Mouse (Mus musculus) thymus, postnatal 4 days (tissue): ENCODE results near the gene Drd3.

Source experiments
- DNase-seq: peaks from one replicate; pipeline ENCODE4 v3.0.0; 2021

The Drd3 gene

DNA sequence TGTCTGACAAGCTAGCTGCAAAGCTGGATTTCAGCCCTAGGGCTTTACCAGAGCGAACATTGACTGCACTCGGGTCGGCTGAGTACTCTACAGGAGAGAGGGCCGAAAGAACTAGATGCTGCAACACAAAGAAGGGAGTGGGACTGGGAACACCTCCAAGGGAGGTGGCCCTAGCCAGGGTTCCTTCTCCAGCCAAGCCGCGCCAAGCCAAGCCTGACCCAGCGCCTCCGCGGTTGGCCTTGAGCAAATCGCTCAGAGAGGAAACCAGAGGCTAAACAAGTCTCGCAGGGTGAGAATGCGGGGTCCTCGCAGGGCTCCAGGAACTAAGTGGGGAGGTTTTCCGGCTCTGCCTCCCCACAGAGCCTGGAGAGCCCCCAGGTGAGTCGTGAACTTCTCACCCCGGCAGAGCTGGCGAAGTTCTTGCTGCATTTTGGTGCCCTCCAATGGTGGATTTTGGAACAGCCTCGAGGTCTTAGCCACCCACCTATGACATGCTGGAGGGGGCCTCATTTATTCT lies 48.0 kb downstream of the Drd3 start:
- DNase-seq: peak; percentile 91

GRCm38 (mm10) chr16:43802466-43802865 lies 48.6 kb downstream of the Drd3 start:
- DNase-seq: no peak

GRCm38 (mm10) chr16:43804364-43804763 lies 50.5 kb downstream of the Drd3 start:
- no peak for DNase-seq

GRCm38 (mm10) chr16:43807048-43807447 lies 53.2 kb downstream of the Drd3 start:
- DNase-seq: no peak

- DNase-seq: no peak
These were observed 55.6 kb downstream of the Drd3 start for GRCm38 (mm10) chr16:43809429-43809828.

- DNase-seq: no peak
These were observed 57.6 kb downstream of the Drd3 start for GRCm38 (mm10) chr16:43811402-43811801.

DNA sequence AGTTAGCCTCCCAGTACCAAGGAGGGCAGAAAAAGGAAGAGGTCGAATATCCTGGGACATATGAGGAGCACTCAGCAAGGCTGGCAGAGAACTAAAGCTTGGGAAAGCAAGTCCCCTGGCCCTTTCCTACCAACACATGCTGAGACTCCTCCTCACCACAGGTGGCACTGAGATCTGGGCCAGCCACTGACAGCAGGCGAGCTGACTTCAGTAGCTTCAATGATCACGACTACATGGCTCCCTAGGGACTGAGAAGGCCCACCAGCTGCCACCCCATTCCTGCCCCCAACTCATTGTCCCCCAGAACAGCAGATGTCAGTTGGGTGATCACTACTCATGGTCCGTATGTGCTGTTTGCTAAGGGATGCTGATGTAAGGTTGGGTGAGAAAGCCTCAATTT lies 60.8 kb downstream of the Drd3 start:
- no peak for DNase-seq

DNA sequence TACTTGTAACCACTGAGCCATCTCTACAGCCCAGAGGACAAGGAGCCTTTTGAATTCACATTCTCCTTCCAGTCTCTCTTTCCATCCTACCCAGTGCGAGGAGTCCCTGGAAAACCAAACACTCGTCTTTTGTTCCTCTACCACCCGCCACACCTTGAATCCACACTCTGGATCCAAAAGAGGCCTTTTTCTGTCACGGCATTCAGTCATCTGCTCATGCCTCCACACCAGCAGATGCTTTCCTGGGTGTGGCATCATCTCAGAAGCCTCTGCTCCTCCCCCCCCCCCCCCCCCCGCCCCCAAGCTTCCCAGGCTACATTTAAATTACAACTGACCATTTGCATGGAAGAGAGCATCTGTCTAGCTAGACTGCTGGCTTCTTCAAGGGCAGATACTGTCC lies 62.5 kb downstream of the Drd3 start:
- no peak for DNase-seq

- DNase-seq: no peak
These were observed 64.6 kb downstream of the Drd3 start for GRCm38 (mm10) chr16:43818404-43818803.

GRCm38 (mm10) chr16:43827492-43827891 lies 73.7 kb downstream of the Drd3 start:
- no peak for DNase-seq

GRCm38 (mm10) chr16:43831957-43832356 lies 78.1 kb downstream of the Drd3 start:
- no peak for DNase-seq

DNA sequence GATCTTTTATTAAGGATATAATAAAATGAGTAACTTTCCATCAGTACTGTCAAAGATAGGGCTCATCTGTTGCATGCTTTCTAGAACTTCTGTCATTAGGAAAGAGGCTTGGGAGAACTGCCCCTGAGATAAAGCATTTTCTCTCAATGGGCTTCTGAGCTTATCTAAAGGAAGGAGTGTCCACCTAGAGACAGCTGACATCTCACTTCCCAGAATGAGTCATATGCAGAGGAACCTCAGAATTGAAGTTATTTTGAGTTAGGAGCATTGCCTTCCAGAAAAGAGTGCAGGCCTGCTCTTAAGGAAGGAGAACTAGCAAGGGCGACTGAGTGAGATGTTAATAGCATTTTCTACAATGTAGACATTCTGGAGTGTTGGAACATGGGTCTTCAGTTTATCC lies 87.4 kb downstream of the Drd3 start:
- DNase-seq: no peak

DNA sequence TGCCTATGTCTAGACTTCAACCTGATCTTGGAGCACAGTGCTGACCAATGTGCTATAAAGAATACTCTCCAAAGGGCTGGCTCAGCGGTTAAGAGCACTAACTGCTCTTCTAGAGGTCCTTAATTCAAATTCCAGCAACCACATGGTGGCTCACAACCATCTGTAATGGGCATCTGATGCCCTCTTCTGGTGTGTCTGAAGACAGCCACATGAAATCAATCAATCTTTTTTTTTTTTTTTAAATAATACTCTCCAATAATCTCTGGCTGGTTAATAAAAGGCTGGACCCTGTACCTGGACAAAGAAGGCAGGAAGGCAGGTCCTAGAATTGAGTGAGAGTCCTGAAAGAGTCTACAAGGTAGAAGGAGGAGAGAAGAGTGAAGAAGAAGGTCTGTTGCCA lies 96.0 kb downstream of the Drd3 start:
- no peak for DNase-seq

DNA sequence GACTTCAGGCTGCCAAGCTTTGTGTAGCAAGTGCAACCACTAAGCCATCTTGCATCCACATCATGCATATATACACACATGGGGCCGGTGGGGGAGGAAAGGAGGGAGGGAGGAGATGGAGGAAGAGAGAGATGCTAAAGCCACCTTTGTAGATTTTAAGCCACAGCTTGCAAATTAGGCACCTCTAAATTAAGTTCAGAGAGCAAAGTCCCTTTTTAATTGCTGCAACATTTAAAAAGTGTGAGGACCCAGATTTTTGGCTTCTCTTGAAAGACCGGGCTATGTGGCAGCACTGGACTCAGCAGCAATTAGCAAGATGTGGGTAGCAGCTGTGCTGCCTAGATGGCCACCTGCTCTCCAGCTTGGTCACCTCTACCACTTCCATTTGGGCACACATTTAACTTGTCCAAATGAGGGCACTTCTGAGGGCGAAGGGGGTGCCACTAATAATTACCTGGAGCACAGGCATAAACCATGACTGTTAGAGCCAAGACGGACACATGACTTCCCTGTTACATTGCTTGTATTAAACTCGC lies 105.2 kb downstream of the Drd3 start:
- DNase-seq: no peak

GRCm38 (mm10) chr16:43860624-43861023 lies 106.8 kb downstream of the Drd3 start:
- no peak for DNase-seq

GRCm38 (mm10) chr16:43869805-43870204 lies 116.0 kb downstream of the Drd3 start:
- DNase-seq: no peak

- no peak for DNase-seq
These were observed 117.6 kb downstream of the Drd3 start for GRCm38 (mm10) chr16:43871419-43871818.
